In the genomic region with DNA sequence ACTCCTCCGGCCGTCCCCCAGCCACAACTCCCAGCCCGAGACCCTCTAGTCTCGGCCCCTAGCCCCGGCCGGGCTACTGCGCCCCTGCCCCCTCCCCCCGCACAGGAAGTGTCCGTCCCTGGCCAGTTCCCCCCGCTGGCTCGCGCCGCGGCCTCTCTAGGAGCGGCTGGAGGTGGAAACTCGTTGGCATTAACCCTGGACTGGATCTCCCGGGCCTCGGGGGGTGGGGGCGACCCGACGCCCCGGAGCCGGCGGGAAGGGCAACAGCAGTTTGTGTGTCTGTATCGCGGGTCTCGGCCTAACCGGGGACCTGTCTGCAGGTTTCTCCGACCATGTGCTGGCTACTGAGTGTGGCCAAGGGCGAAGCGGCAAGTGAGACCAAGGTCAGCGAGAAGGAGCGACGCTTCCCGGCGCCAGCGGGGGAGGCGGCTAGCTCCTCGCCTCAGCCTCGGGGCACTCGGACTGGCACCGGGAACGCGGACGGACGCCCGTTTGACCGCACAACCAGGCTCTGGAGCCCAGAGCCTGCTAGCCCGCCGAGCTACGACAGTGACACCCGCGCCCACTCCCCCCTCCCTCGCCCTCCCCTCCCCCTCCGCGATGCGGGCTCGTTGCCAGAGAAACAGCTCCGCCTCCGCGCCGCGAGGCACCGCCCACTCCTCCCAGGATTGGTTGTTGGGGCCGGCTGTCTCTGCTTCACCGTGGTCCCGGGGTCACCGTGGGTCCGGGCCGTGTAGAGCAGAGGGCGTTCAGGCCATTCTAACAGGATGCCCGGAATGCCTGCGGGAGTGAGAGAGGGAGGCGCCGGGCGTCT, we compare ENCODE assay signal across 8 mouse cellular contexts. TPM values are rescaled to one million over a fixed set of nuclear protein-coding genes. Genes with fewer than 3 reads are reported as not detected.
A peak's percentile ranks its signal among the peaks of the same experiment; 100 is the strongest.
DNase-seq lines count a peak whose midpoint lies in the region; ATAC-seq and TF ChIP-seq lines count a peak whose summit lies in the region.

Gene Zfp768, minus strand, starts transcription at position 78 of the 814 bp plus-strand sequence.

- in situ Hi-C loops in ES-E14 (cut with MboI; ENCODE audit: low sequenced_read_pairs in 2 of 2, unreplicated experiment in 2 of 2), result no loop called here

- H3K36me3 ChIP-seq in ES-E14 (ENCODE audit: control insufficient read depth, insufficient read depth, low read length, poor library complexity, severe bottlenecking), result no peaks in the 10 kb centered on the region
- peaks cover 2% of the 10 kb centered on the region; the same call in 1 of the 2 replicates for H3K36me3 ChIP-seq in forebrain, embryonic 16.5 days (ENCODE audit: control insufficient read depth, insufficient read depth)
- peaks cover 28% of the 10 kb centered on the region for H3K36me3 ChIP-seq in lung, embryonic 14.5 days (ENCODE audit: insufficient read depth)

- no peaks in the 10 kb centered on the region for H3K9me3 ChIP-seq in ES-E14 (ENCODE audit: control insufficient read depth, insufficient read depth, low read depth, low read length)
- H3K9me3 ChIP-seq in forebrain, embryonic 16.5 days (ENCODE audit: control insufficient read depth, low read length), result no peaks in the 10 kb centered on the region
- no peaks in the 10 kb centered on the region for H3K9me3 ChIP-seq in lung, embryonic 14.5 days (ENCODE audit: low read depth, low read length)

- H3K4me2 ChIP-seq in forebrain, embryonic 16.5 days (ENCODE audit: low read length), result peak within 1 kb of the TSS; percentile 74
- H3K4me2 ChIP-seq in lung, embryonic 14.5 days, result peak within 1 kb of the TSS; percentile 66

- peak; percentile 81 for TF ChIP-seq POLR2A in olfactory bulb, adult 2 months (IDR thresholded peaks at IDR 0.05; ENCODE audit: insufficient read depth, low read depth, low read length)

- peak within 1 kb of the TSS; percentile 94 to 100 for H3K4me3 ChIP-seq in ES-E14 (ENCODE audit: insufficient read depth in 1 of 2, low read depth in 1 of 2, low read length in 2 of 2, poor library complexity in 1 of 2, severe bottlenecking in 1 of 2)
- H3K4me3 ChIP-seq in forebrain, embryonic 16.5 days (replicated peaks; ENCODE audit: low read length), result peak within 1 kb of the TSS; percentile 83
- peak within 1 kb of the TSS; percentile 98 for H3K4me3 ChIP-seq in layer of hippocampus, adult 2 months
- H3K4me3 ChIP-seq in lung, embryonic 14.5 days (ENCODE audit: low read depth, low read length), result peak within 1 kb of the TSS; percentile 85
- peak within 1 kb of the TSS; percentile 97 for H3K4me3 ChIP-seq in olfactory bulb, adult 2 months (ENCODE audit: insufficient read depth, low read depth, low read length)

- DNase-seq in ES-E14 (ENCODE audit: low read depth, low spot score), result peak; percentile 90
- DNase-seq in cerebellum, adult 11-12 months, result peak; percentile 93
- DNase-seq in heart, postnatal 36 days, result peak; percentile 96 to 99
- DNase-seq in layer of hippocampus, adult 2 months (ENCODE audit: low spot score in 2 of 2), result peak; percentile 77 to 90
- DNase-seq in lung, embryonic 14.5 days, result peak; percentile 94
- DNase-seq in thymus, postnatal 0 days (ENCODE audit: low spot score), result peak; percentile 88

- TF ChIP-seq CTCF in layer of hippocampus, adult 2 months (conservative IDR thresholded peaks at IDR 0.05), result no peak
- TF ChIP-seq CTCF in lung, embryonic 14.5 days (IDR thresholded peaks at IDR 0.05; ENCODE audit: low read depth), result no peak
- no peak for TF ChIP-seq CTCF in olfactory bulb, adult 2 months (IDR thresholded peaks at IDR 0.05; ENCODE audit: insufficient read depth, low read depth, low read length)

- intact Hi-C loops in heart, postnatal 36 days (cut with DNase I), result loop anchor here (10.0 kb wide), 1 partner anchor 841 kb away; the partner anchor contains the start of gene Atxn2l

- peak within 1 kb of the TSS; percentile 87 for H3K9ac ChIP-seq in ES-E14 (ENCODE audit: insufficient read depth, low read depth, low read length, poor library complexity, severe bottlenecking)
- peak within 1 kb of the TSS; percentile 91 for H3K9ac ChIP-seq in forebrain, embryonic 16.5 days (replicated peaks; ENCODE audit: low read depth, low read length)
- peak within 1 kb of the TSS; percentile 92 for H3K9ac ChIP-seq in lung, embryonic 14.5 days

- 0% methylated on average over 61 of the region's 76 CpGs for WGBS in forebrain, embryonic 16.5 days
- WGBS in lung, embryonic 14.5 days, result under 1% methylated on average over 71 of the region's 76 CpGs
- WGBS in olfactory bulb, adult 2 months, result under 1% methylated on average over 72 of the region's 76 CpGs

- no peaks in the 10 kb centered on the region for H3K27me3 ChIP-seq in forebrain, embryonic 16.5 days (replicated peaks; ENCODE audit: control insufficient read depth, insufficient read depth, low read length)
- H3K27me3 ChIP-seq in lung, embryonic 14.5 days (ENCODE audit: insufficient read depth, low read length), result no peaks in the 10 kb centered on the region

- no peak within 1 kb of the TSS; the same call in 1 of the 2 replicates for H3K27ac ChIP-seq in ES-E14 (ENCODE audit: insufficient read depth, low read depth, low read length, poor library complexity, severe bottlenecking)
- H3K27ac ChIP-seq in forebrain, embryonic 16.5 days (ENCODE audit: low read length), result peak within 1 kb of the TSS; percentile 90
- H3K27ac ChIP-seq in layer of hippocampus, adult 2 months, result peak within 1 kb of the TSS; percentile 100
- peak within 1 kb of the TSS; percentile 94 for H3K27ac ChIP-seq in lung, embryonic 14.5 days (ENCODE audit: low read depth)
- peak within 1 kb of the TSS; percentile 100 for H3K27ac ChIP-seq in olfactory bulb, adult 2 months (ENCODE audit: insufficient read depth, low read depth, low read length)

- peak; percentile 90 for ATAC-seq in forebrain, embryonic 16.5 days
- peak; percentile 93 for ATAC-seq in lung, embryonic 14.5 days (ENCODE audit: insufficient read depth)

- H3K4me1 ChIP-seq in ES-E14 (ENCODE audit: control insufficient read depth in 2 of 2, insufficient read depth in 2 of 2, low read length in 2 of 2, poor library complexity in 1 of 2), result peaks cover 1 to 5% of the 10 kb centered on the region in 2 experiments; a peak in 2 of 4 replicates
- peaks cover 14% of the 10 kb centered on the region for H3K4me1 ChIP-seq in forebrain, embryonic 16.5 days (replicated peaks; ENCODE audit: control insufficient read depth, insufficient read depth, low read length)
- H3K4me1 ChIP-seq in lung, embryonic 14.5 days (ENCODE audit: insufficient read depth), result 0 out of 2 replicates have a peak, but pooled peaks cover 4% of the 10 kb centered on the region
- H3K4me1 ChIP-seq in olfactory bulb, adult 2 months (ENCODE audit: control insufficient read depth, insufficient read depth, low read length), result peaks cover 12% of the 10 kb centered on the region

TF ChIP-seq in ES-E14, 5 proteins besides CTCF, POLR2A, EP300 and RAD21:
- TF ChIP-seq CHD2 (IDR thresholded peaks at IDR 0.05; ENCODE audit: low read depth, low read length) (peak; percentile 30; the same call in 1 of the 2 replicates), ZC3H11A (IDR thresholded peaks at IDR 0.05; ENCODE audit: borderline replicate concordance, low read depth, low read length) (no peak), MAFK (IDR thresholded peaks at IDR 0.05; ENCODE audit: insufficient read depth, low read depth, low read length) (no peak), HCFC1 (IDR thresholded peaks at IDR 0.05; ENCODE audit: borderline replicate concordance, insufficient read depth, low read length) (peak; percentile 87), ZNF384 (IDR thresholded peaks at IDR 0.05; ENCODE audit: low read depth, low read length) (no peak)
TF ChIP-seq in ES-E14: peak in this region for 2.

RNA-seq across cellular contexts. Expression of gene Zfp768, which starts in this region (rescaled TPM):
- 3.5 and 4.4 TPM in 2 replicates for total RNA-seq in ES-E14 (2012; rRNA removed)
- 10.5 and 10.6 TPM in 2 replicates for polyA plus RNA-seq in forebrain, embryonic 16.5 days (2015; fragmentation: Nextera tagmentation; extraction: Ambion mirVana)
- 10 to 100 TPM; 34.8 to 35.5 TPM for total RNA-seq in heart, postnatal 36 days (2021)
- total RNA-seq in layer of hippocampus, adult 2 months (2021), result 10 to 100 TPM; 11.4 to 11.8 TPM
- polyA plus RNA-seq in lung, embryonic 14.5 days (2014; fragmentation: Nextera tagmentation; extraction: Ambion mirVana), result 4.7 and 6.5 TPM in 2 replicates
- polyA plus RNA-seq in olfactory bulb, adult 2 months (2012; ENCODE audit: insufficient read depth, insufficient read length, low replicate concordance, missing spikeins), result not detected in 2 replicates
- 2.5 TPM in 2 replicates for polyA plus RNA-seq in thymus, postnatal 0 days (2015; fragmentation: Nextera tagmentation; extraction: Ambion mirVana)
